Mouse (Mus musculus): ENCODE measurements around the gene Smtn.
A peak's percentile ranks its signal among the peaks of the same experiment; 100 is the strongest.

Gene Smtn

DNA sequence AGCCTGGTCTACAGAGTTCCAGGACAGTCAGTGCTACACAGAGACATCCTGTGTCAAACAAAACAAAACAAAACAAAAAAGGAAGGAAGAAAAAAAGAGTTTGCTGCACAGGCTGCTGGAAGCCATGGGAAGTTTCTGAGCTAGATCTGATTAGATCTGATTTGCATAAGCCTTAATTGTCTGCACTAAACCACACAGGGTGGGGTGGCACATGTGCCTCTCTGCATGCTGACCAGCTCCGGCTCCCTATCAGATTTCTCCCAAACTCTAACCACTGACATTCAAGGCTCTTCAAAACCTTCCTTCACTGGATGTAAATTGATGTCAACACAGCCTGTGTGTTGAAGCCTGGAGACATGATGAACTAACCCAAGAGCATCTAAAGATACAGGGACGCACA is 6.6 kb upstream of the Smtn start:
- no peak for DNase-seq (ENCODE audit: low spot score)

DNA sequence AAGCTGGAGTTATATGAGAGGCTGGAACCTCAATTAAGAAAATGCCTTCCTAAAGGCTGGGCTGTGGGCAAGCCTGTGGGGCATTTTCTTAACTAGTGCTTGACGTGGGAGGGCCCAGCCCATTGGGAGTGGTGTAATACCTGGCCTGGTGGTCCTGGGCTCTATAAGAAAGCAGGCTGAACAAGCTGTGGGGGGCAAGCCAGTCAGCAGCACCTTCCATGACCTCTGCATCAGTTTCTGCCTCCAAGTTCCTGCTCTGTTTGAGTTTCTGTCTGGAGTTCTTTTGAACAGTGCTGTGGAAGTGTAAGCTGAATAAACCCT is 5.8 kb upstream of the Smtn start:
- DNase-seq (ENCODE audit: low spot score), result no peak

DNA sequence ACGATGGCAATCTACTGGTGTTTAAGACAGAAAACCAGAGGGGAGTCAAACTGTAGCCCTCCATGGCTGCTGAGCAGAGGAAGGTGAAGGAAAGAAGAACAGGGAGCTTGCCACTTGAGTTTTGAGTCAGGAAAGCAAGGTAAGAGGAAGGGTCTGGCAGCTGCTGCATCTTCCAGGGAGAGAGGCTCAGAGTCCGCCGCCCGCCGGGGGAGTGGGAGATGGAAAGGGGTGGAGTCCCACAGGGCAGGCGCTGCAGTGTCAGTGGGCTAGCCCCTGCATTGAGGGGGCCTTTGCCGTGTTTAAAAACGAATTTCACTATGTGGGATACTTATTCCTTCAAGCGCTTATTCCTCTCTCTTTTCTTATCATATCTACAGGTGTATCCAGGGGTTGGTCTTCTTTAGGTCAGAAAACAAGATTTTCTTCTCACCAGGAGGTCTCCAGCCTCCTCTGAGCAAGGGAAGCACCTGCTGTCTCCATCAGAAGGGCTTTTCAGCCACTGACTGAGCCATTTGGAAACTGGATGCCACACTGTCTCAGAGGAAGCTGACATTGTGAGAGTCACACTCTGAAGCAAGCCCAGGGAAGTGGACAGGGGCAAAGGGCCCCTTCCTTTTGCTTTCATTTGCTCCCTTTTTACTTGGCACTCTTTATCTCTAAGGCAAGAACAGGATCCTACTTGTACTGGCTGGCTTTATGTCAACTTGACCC is 5.3 kb upstream of the Smtn start:
- DNase-seq (ENCODE audit: low spot score), result no peak

DNA sequence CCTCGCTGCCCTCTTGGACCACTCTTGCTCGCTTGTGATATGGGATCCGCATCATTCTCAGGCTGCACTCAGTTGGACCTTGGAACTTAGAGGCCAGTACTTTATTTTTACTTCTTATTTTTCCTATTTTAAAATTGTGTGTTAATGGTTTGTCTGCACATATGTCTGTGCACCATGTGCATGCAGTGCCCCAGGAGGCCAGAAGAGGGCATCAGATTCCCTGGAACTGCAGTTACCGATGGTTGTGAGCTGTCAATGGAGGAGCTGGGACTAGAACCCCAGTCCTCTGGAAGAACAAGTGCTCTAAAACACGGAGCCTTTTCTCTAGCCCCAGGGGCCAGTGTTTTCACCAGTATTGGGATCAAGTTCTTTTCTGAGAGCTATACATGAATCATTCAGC is 4.0 kb upstream of the Smtn start:
- DNase-seq (ENCODE audit: low spot score), result no peak

DNA sequence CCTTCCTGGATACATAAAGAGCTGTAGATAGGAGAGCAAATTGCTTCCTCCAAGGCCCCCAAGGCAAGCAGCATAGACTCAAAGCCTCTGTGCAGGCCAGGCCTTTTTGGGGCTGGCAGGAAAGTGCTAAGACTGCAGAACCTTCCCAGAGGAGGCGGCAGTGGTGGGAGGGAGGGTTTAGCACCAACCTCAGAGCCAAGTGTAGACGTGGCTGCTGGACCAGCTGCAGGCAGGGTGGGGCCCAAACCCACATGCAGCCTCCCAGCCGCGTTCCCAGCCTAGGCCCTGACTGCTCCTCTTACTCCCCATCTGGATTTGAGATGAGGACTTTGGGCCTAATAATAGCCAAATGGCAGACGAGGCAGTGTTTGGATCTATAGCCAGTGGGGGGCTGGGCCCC is 2.6 kb upstream of the Smtn start:
- no peak for DNase-seq (ENCODE audit: low spot score)

DNA sequence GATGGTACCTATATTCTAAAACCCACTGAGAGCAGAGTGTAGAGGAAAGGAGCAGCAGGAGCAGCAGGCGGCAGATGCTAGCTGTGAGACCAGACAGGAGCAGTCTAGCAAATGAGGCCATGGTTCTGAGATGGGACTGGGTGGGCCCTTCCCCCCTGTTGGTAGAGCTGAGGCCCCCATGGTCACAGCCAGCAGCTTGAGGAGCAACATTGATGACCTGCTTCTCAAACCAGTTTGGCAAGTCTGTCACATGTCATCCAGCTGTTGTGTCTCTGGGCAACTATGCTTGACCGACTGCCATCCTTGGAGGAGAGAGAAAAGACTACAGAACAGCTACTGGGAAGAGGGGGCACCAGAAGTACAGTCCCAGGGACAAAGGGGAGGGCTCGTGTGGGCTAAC is 1.5 kb upstream of the Smtn start:
- no peak for DNase-seq (ENCODE audit: low spot score)

DNA sequence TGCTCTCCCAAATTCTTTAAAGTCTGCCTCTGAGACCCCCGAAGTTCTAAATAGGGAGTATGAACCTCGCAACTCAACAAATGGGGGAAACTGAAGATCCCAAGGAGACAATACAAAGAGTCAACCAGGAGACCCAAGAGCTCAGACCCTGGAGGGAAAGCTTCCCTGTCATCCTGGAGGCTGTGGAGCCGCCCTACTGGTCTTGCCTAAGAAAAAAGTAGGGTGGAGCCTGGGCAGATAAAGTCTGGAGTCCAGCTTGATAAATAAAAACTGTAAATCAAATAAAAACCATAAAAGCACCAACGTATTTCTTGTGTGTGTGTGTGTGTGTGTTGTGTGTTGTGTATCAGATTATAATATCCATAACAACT is 601 bp downstream of the Smtn start:
- DNase-seq (ENCODE audit: low spot score), result peak; percentile 16

DNA sequence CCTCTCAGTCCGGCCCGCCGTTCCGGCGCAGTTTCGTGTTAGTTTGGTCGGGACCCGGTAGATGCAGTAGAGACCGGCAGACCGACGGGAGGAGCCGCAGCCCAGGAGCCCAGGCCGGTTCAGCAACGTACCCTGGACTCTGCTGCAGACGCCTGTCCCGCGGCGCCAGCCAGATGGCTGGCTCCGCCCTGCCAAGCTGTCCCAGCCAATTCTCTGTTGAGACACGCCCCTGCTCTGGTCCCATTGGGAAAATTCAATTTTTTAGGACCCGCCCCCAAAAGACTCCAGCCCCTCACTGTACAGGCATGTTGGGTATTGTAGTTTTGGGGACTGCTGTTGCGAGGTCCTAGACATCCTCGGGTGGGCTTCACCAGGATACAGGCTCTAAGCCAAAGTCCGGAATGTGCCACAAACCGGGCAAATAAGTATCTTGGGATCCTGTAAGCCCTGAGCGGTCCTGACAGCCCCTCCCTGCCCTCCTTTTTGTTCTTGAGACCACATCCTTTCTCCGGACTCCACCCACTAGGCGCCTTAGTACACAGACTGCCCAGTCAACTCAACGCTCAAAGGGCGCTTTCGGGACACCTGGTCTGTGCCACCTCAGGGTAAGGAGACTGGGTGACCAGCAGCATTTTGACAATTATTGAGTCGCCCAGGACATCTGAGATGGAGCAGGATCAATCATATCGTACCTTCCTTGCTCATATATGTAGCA is 1.1 kb downstream of the Smtn start:
- DNase-seq (ENCODE audit: low spot score), result peak; percentile 99

DNA sequence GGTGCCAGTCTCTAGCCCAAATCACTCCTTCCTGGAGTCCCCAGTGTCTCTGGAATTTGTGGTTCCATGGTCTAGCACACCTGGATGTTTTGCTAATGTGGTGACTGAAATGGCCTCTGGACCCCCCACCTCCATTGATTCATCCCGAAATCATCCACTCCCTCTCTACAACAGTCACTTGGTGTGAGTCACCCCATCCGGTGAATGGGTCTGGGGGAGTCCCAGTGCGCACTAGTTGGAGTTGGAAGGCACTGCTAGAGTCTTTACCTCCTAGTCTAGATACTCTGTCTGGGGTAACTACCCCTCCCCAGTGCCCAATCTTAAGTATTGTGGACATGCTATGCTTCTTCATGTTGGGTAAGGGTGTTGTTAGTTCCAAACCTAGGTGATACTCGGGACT is 2.1 kb downstream of the Smtn start:
- DNase-seq (ENCODE audit: low spot score), result no peak

DNA sequence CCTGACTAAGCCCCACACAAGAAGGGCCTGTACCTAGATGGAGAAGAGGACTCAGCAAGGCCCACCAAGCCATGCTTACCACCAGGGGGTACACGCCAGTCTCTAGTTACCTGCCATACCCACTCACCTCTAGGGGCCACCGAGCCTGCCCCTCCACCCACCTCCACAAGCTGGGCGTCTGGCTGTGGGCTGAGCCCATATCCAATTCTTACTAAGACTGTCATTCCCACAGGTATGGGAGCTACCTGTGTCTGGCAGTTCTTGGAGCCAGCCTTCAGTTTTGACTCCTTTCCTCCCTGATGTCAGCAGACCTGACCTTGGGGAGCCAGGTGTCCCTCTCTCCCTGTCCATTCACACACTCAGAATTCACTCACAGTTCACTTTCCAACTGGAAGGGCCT is 2.7 kb downstream of the Smtn start:
- no peak for DNase-seq (ENCODE audit: low spot score)

DNA sequence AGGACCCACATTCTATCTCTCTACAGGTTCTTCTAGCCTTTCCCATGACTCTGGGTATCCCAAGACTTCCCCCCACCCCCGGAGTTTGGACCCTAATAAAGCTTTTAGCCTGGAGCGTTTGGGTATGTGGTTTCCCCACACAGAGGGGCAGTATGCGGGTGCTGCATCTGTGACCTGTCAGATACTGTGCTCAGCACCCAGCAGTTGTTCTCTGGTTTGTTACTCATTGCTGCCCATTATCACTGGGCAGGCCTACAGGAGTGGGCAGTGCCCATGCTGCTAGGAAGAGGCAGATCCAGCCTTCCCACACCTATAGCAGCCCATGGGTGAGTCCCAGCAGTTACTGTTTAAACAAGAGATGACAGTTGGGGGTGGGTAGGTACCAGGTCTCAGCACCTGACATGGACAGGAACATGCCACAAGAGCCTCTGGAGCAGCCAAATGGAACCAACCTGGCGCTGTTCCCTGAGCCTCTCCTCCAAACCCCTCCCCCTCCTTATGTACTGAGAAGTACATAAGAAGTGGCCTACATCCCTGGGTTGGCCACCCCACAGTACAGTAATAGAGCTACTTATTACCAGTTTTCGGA is 3.6 kb downstream of the Smtn start:
- no peak for DNase-seq (ENCODE audit: low spot score)

DNA sequence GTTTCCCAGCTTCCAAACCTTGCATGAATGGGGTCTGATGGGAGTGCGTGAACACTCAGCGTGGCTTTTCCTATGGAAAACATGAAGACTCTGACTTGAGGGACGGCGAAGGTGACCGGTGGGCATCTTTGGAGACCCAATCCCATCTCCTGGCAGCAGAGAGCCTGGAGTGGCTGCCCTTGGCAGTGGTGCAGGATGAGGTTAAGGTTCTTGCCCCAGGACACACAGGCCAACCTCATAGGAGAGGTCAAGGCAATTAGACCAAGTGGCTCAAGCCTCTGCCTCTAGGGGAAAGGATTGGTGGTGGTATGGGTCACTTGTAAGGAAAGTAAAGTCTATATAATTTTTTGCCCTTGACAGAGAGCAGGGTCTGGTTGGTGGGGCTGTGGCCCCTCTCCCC is 4.3 kb downstream of the Smtn start:
- no peak for DNase-seq (ENCODE audit: low spot score)

DNA sequence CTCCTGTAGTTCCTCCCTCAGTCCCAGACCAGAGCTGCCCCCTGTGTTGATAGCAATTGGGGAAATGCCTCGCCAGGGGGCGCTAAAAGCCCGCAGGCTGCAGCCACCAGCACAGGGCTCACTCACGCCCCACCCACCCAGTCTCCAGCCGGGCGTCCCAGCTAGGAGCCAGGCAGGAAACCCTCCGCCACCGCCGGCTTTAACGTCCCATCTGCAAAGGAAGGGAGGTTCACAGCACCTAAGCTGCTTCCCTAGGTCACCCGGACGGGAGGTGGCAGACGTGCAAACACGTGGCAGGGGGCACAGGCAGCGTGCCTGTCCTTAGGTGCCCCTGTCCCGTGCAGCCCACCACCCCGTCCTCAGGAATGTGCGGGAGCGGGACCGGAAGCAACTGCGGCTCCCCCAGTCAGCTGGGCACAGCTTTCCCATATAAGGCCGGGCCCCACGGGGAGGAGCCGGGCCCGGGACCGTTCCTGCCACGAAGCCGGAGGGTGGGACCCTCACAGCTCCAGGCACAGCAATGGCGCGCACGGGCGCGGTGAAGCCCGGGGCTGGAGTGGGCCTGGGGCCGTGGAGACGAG is 4.9 kb downstream of the Smtn start:
- DNase-seq (ENCODE audit: low spot score), result peak; percentile 96

DNA sequence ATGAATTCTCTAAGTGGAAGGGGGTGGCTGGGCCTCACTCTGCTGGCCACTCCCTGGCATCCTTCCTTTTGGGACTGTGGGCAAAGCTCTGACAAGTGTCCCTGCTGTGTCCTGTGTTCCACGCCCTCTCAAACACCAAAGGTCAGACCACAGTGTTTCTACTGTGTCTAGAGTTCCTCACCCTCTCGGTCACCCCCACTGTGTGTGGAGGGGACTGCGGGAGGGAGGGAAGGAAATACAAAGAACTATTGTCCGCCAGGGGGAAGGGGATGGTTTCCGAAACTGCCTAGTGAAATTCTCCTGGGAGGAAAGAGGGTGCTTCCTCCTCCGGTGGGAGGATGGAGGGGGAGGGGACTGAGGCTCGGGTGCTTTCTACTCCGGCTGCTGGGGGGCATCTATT is 5.5 kb downstream of the Smtn start:
- DNase-seq (ENCODE audit: low spot score), result no peak

DNA sequence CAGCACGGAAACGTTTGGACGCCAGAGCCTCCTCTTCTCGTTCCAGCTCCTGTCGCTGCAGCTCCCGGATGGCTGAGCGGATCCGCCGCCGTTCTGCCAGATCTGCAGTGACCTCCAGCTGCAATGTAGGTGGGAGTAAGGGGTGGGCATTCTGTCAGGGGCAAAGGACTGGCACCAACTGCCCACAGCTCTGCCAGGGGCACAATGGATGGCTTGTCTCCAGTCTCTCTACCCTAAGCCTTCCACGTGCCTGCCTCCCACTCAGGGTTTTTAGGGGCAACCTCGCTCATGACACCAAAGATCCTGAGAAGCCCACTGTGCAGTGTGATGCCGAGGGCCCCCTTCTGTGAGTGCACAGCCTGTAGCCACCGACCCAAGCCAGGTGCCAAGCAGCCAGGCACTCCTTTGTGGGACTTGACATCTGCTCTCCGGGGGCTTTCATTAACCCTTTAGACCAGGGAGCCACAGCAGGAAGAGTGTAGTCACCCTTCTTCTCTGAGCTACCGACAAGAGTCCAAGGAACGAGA is 6.9 kb downstream of the Smtn start:
- DNase-seq (ENCODE audit: low spot score), result no peak

DNA sequence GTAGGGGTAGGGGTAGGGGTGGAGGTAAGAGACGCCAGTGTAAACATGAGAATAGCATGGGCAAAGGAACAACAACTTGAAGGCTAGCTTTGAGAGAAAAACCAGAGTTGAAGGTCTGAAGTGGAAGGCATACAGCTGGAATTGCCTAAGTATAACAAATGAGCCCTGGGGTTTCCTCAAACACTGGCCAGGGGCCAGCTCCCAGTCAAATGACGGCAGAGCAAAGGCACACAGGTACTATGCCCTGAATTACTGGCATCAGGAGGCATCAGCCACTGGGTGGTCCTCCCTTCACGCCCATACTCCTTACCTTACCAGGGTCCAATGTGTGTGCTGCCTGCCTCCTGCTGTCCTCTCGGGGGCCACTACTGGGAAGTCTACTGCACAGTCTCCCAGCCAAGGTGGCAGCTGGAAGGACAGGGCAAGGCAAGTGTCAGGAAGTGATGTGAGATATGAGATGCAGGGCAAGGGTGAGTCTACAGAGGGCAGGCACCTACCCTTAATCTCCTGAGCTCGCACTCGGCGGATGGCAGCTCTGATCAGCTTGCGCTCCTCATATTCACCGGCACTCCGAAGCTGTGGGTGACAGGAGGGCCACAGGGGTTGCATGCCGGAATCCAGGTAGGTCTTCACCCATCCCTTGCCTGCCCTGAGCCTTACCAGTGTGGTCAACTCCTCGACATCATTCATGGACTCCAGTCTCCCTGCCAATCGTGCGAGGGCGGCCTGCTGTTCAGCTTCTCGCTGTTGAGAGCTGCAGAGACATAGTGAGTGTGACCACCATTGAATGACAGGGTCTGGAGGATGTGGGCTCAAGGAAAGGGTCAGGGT is 8.1 kb downstream of the Smtn start:
- no peak for DNase-seq (ENCODE audit: low spot score)

DNA sequence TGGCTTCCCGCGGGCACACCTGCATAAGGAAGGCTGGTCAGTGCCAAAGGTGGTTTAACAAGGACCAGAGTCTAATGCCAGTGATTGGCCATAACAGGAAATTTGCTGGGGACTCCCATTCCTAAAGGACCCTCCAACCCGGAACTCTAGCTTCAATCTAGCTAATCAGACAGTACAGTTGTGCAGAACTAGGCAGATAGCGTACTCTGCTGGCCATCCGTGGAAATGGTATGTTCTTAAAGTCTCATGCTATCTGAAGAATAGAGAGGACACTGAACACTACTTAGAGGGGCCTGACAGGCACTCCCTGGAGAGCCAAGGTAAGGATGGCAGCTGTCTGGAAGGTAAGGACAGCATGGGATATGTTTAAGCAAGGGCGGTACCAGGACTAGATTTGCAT is 8.8 kb downstream of the Smtn start:
- DNase-seq (ENCODE audit: low spot score), result no peak

DNA sequence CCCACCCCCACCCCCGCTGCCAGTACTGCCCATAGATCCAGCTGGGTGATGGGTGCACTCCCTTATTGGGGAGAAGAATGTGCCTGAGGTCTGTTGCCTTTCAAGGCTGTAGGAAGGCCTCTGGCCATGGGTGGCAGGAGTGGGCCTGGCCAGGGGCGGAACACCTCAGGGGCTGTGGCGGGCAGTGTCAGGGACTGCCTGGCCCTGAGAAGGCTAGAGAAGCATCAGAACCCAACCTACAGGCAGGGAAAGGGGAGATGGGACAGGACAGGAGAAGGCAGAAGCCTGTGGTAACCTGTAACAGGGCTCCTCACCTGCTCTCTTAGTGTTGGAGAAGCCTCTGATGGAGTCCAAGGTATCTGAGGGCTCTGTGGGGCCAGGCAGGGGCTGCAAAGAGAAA is 9.7 kb downstream of the Smtn start:
- DNase-seq (ENCODE audit: low spot score), result no peak

DNA sequence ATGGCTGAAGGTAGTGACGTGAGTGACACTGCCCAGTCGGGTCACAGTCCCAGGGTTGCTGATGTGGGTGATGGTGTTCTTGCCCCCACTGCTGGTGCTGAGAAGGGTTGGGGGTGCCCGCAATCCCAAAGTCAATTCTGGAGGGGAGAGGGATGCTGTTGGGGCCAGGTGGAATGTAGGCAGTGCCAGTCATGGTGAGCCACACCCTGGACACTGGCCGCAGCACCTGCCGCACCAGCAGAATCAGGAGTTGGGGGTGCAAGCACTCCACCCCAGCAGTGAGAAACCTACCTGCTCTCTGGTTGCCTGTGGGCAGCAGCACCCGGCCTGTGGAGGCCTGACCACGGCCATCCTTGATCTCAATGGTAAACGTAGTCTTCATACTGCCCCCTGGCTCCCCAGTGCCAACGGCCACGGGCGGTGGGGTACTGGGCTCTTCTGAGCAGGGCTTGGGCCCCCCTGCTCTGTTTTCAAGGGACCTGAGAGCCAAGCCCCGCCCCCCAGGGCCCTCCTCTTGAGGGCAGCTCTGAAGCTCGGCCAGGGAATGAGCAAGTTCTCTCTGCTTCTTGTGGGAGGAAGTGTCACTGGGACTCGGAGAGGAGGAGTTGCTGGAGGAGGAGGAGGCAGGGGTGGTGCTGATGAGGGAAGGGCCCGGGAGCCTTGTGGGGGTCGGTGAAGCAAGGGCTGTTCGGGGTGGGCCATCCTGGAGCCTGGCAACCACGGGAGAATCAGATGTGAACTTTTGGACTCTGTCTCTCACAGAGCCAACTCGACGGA is 10.7 kb downstream of the Smtn start:
- no peak for DNase-seq (ENCODE audit: low spot score)

DNA sequence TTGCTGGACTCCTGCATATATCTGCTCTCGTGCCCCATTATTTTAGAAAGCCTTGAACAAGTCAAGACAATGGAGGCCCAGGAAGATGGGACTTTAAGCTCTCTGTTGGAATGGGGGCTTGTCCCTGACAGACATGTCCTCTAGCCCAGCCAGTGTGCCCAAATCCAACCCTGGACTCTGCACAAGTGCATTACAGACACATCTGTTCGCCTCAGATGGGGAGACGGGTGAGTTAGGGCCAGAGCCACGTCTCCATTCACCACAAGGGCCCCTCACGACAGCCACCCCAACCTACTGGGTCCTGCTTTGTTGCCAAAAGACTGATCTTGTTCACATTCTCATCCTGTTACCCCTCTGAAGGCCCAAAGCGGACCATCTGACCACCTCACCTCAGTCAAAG is 12.2 kb downstream of the Smtn start:
- DNase-seq (ENCODE audit: low spot score), result no peak

DNA sequence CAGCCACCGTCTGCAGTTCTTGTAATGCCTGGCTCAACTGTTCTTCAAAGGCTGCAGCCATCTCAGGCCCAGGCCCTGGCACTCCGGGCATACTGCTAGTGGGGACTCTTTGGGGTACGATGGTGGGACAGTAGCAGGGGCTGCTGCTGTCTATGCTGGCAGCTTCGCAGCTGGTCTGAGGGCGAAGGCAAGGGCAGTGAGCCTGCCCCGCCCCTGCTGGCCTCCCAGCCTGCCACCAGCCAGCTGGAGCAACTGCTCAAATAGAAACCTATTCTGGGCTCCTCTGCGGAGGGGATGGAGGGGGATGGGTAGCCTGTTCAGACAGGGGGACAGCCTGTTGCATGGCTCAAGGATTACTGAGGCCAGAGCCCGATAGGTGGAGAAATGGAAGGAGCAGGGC is 12.6 kb downstream of the Smtn start:
- no peak for DNase-seq (ENCODE audit: low spot score)
